In the genomic region with DNA sequence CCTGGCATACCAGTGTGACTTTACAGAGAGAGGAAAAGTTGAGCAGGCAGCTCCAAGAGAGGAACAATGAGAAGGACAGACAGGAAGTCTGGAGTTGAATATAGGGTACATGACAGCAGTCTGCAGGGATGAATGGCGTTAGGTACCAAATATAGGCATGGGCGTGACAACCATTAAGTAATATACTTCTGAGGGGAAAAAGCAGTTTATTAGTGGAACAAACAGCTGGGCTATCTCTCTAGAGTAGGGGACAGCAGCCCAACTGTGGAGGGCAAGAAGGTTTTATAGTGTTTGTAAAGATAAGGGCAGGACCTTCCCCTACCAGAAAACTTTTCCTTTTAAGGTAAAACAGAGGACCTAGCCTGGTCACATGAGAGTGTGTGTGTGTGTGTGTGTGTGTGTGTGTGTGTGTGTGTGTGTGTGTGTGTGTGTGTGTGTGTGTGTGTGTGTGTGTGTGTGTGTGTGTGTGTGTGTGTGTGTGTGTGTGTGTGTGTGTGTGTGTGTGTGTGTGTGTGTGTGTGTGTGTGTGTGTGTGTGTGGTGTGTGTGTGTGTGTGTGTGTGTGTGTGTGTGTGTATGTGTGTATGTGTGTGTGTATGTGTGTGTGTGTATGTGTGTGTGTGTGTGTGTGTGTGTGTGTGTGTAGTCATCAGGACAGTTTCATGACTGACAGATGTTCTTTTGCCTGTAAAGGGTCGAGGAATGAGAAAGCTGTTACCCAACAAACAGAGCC, we compare ENCODE assay signal across 9 mouse cellular contexts. TPM values are rescaled to one million over a fixed set of nuclear protein-coding genes. Genes with fewer than 3 reads are reported as not detected.
A peak's percentile ranks its signal among the peaks of the same experiment; 100 is the strongest.
DNase-seq lines count a peak whose midpoint lies in the region; ATAC-seq and TF ChIP-seq lines count a peak whose summit lies in the region.
"Not testable (repeated sequence)": the region's sequence is repeated elsewhere in the genome, so short reads cannot be mapped to it uniquely, and the experiment has no call there.
"Had no signal": no experiment of that assay in that cellular context is flagged by ENCODE, and none has a peak within 500 bp of the region (broad histone marks: within the 10 kb centered on the region; RNA-seq: fewer than 3 reads in every experiment).

No protein-coding gene starts in this region.

- not testable (repeated sequence) for H3K27ac ChIP-seq in MEL (ENCODE audit: control insufficient read depth, low read depth, low read length); heart, postnatal 0 days (ENCODE audit: low read depth); intestine, embryonic 16.5 days (ENCODE audit: low read length); kidney, embryonic 16.5 days (ENCODE audit: low read length); liver, embryonic 13.5 days; lung, embryonic 15.5 days

- H3K27me3 ChIP-seq in MEL (ENCODE audit: control insufficient read depth in 1 of 2, insufficient read depth in 2 of 2, low read length in 2 of 2); heart, postnatal 0 days (ENCODE audit: control insufficient read depth, insufficient read depth, low read length); intestine, embryonic 16.5 days (replicated peaks; ENCODE audit: control insufficient read depth, insufficient read depth, low read length); kidney, embryonic 16.5 days (ENCODE audit: insufficient read depth, low read length); liver, embryonic 13.5 days; lung, embryonic 15.5 days: not testable (repeated sequence)

- 71% methylated on average over 3 of the region's 3 CpGs for WGBS in heart, postnatal 0 days
- 59% methylated on average over 3 of the region's 3 CpGs for WGBS in intestine, embryonic 16.5 days
- WGBS in kidney, embryonic 16.5 days: 50% methylated on average over 3 of the region's 3 CpGs
- 44% methylated on average over 3 of the region's 3 CpGs for WGBS in liver, embryonic 13.5 days (ENCODE audit: insufficient replicate concordance)
- 50% methylated on average over 3 of the region's 3 CpGs for WGBS in lung, embryonic 15.5 days

- H3K36me3 ChIP-seq in MEL (ENCODE audit: control insufficient read depth in 1 of 2, insufficient read depth in 2 of 2, low read length in 2 of 2); heart, postnatal 0 days (replicated peaks; ENCODE audit: control insufficient read depth, insufficient read depth, low read length); intestine, embryonic 16.5 days (ENCODE audit: control insufficient read depth, insufficient read depth, low read length); kidney, embryonic 16.5 days (ENCODE audit: insufficient read depth, low read length); liver, embryonic 13.5 days; lung, embryonic 15.5 days: not testable (repeated sequence)

- peak; percentile 9 to 43; a peak in 2 of 4 replicates for TF ChIP-seq EP300 in MEL (IDR thresholded peaks at IDR 0.05; ENCODE audit: low read depth in 1 of 2, low read length in 2 of 2)
- TF ChIP-seq EP300 in heart, postnatal 0 days (IDR thresholded peaks at IDR 0.05; ENCODE audit: low read depth): not testable (repeated sequence)

- not testable (repeated sequence) for H3K4me3 ChIP-seq in MEL (ENCODE audit: control insufficient read depth in 1 of 2, insufficient read depth in 1 of 2, low read depth in 2 of 2, low read length in 2 of 2); heart, postnatal 0 days (ENCODE audit: low read depth, low read length); intestine, embryonic 16.5 days (ENCODE audit: low read length); kidney, embryonic 16.5 days (ENCODE audit: low read length); liver, embryonic 13.5 days (replicated peaks); lung, embryonic 15.5 days

- TF ChIP-seq POLR2A in MEL (IDR thresholded peaks at IDR 0.05; ENCODE audit: control insufficient read depth in 1 of 2, insufficient read depth in 1 of 2, low read depth in 1 of 2, low read length in 2 of 2, poor library complexity in 1 of 2): not testable (repeated sequence)

- H3K79me2 ChIP-seq in MEL (ENCODE audit: control insufficient read depth, insufficient read depth, low read length, poor library complexity): not testable (repeated sequence)

- TF ChIP-seq RAD21 in MEL (IDR thresholded peaks at IDR 0.05; ENCODE audit: low read depth, low read length): not testable (repeated sequence)

- H3K4me2 ChIP-seq in heart, postnatal 0 days (ENCODE audit: low read depth, low read length); intestine, embryonic 16.5 days (ENCODE audit: low read depth, low read length); kidney, embryonic 16.5 days (replicated peaks; ENCODE audit: low read depth, low read length); liver, embryonic 13.5 days; lung, embryonic 15.5 days: not testable (repeated sequence)

- H3K4me1 ChIP-seq in MEL (ENCODE audit: control insufficient read depth in 1 of 2, insufficient read depth in 2 of 2, low read length in 2 of 2); heart, postnatal 0 days (ENCODE audit: control insufficient read depth, insufficient read depth); intestine, embryonic 16.5 days (ENCODE audit: control insufficient read depth, insufficient read depth, low read length); kidney, embryonic 16.5 days (ENCODE audit: insufficient read depth, low read length); liver, embryonic 13.5 days (replicated peaks); lung, embryonic 15.5 days: not testable (repeated sequence)

- not testable (repeated sequence) for H3K9me3 ChIP-seq in MEL (replicated peaks; ENCODE audit: insufficient read depth, low read length); heart, postnatal 0 days (replicated peaks; ENCODE audit: control insufficient read depth, low read length); intestine, embryonic 16.5 days (ENCODE audit: control insufficient read depth, low read length); kidney, embryonic 16.5 days (ENCODE audit: low read length); liver, embryonic 13.5 days (replicated peaks); lung, embryonic 15.5 days

- ATAC-seq in heart, postnatal 0 days (ENCODE audit: insufficient read depth, low read depth): peak; percentile 20; the same call in 1 of the 2 replicates
- ATAC-seq in intestine, embryonic 16.5 days: peak; percentile 80
- ATAC-seq in kidney, embryonic 16.5 days (ENCODE audit: low FRiP score, low TSS enrichment): peak; percentile 57; the same call in 1 of the 2 replicates
- ATAC-seq in liver, embryonic 13.5 days (ENCODE audit: low read depth): peak; percentile 74
- peak; percentile 59 for ATAC-seq in lung, embryonic 15.5 days (ENCODE audit: borderline replicate concordance, extremely low read depth, low FRiP score, low TSS enrichment)
- peak; percentile 81 for ATAC-seq in megakaryocyte progenitor cell, adult 5-6 weeks (replicated peaks; ENCODE audit: poor library complexity)

- peak; percentile 53 for DNase-seq in MEL (ENCODE audit: low read depth, low spot score)
- DNase-seq in heart, postnatal 0 days (ENCODE audit: low spot score); liver, embryonic 13.5 days: not testable (repeated sequence)
- peak; percentile 26 for DNase-seq in thymus, postnatal 4 days

- H3K9ac ChIP-seq in MEL (ENCODE audit: control insufficient read depth, low read depth, low read length, poor library complexity, severe bottlenecking); heart, postnatal 0 days (replicated peaks; ENCODE audit: low read depth, low read length); intestine, embryonic 16.5 days (ENCODE audit: low read depth, low read length); kidney, embryonic 16.5 days (replicated peaks; ENCODE audit: low read length); liver, embryonic 13.5 days; lung, embryonic 15.5 days: not testable (repeated sequence)

- TF ChIP-seq CTCF in MEL (IDR thresholded peaks at IDR 0.05 in 2 of 3, conservative IDR thresholded peaks at IDR 0.05 in 1 of 3; ENCODE audit: control insufficient read depth in 1 of 3, insufficient read depth in 1 of 3, low read depth in 2 of 3, low read length in 3 of 3, poor library complexity in 1 of 3, severe bottlenecking in 1 of 3); heart, postnatal 0 days (IDR thresholded peaks at IDR 0.05; ENCODE audit: low read depth): not testable (repeated sequence)

TF ChIP-seq in MEL, 35 proteins besides CTCF, POLR2A, EP300 and RAD21:
- TF ChIP-seq GATA1 (IDR thresholded peaks at IDR 0.05; ENCODE audit: low read depth, low read length) (0 out of 2 replicates have a peak, but pooled peaks have one; percentile 17), ETS1 (IDR thresholded peaks at IDR 0.05; ENCODE audit: low read depth, low read length) (peak; percentile 54), USF1 (IDR thresholded peaks at IDR 0.05; ENCODE audit: low read depth, low read length) (peak; percentile 50; the same call in 1 of the 2 replicates), TCF12 (IDR thresholded peaks at IDR 0.05; ENCODE audit: low read depth, low read length) (0 out of 2 replicates have a peak, but pooled peaks have one; percentile 33)

RNA-seq across cellular contexts. Expression of a gene that starts 7.2 kb away (rescaled TPM):
- 0.29 and 0.31 TPM in 2 replicates for total RNA-seq in MEL (2012; rRNA removed)
- under 1 TPM in 1 of 2 experiments, not detected in 1; 0.25 TPM for polyA plus RNA-seq in MEL (2012; ENCODE audit: insufficient read depth in 1 of 2, insufficient read length in 2 of 2, low read depth in 1 of 2, low replicate concordance in 2 of 2, missing spikeins in 1 of 2)
- 9.1 and 13.3 TPM in 2 replicates for total RNA-seq in heart, postnatal 0 days (2014; rRNA removed; ENCODE audit: low replicate concordance)
- polyA plus RNA-seq in heart, postnatal 0 days (2015; fragmentation: Nextera tagmentation; extraction: Ambion mirVana): 1.1 and 1.3 TPM in 2 replicates
- 0.10 and 0.20 TPM in 2 replicates for polyA plus RNA-seq in intestine, embryonic 16.5 days (2015; fragmentation: Nextera tagmentation; extraction: Ambion mirVana)
- polyA plus RNA-seq in kidney, embryonic 16.5 days (2015; fragmentation: Nextera tagmentation; extraction: Ambion mirVana): 0.35 and 1.2 TPM in 2 replicates
- polyA plus RNA-seq in liver, embryonic 13.5 days (2015; fragmentation: Nextera tagmentation; extraction: Ambion mirVana): 0.03 and 0.09 TPM in 2 replicates
- polyA plus RNA-seq in lung, embryonic 15.5 days (2015; fragmentation: Nextera tagmentation; extraction: Ambion mirVana): 0.20 and 0.62 TPM in 2 replicates
- total RNA-seq in megakaryocyte progenitor cell, adult 5-6 weeks (2015): 2.3 TPM in 2 replicates
- 5.4 TPM in 2 replicates for total RNA-seq in megakaryocyte progenitor cell, adult 5-6 weeks (2017)
- polyA plus RNA-seq: activated CD4-positive, CD25-positive, alpha-beta regulatory T cell, adult 4 months had no signal

Comparison
In these comparisons a context has a peak if more than half of its experiments do, and no peak if none do; other contexts are left out.
1. ATAC-seq: peak in every context shown above with its lines; median percentile 81 in megakaryocyte progenitor cell, adult 5-6 weeks; 80 in intestine, embryonic 16.5 days; 74 in liver, embryonic 13.5 days; 59 in lung, embryonic 15.5 days; 57 in kidney, embryonic 16.5 days; 20 in heart, postnatal 0 days.